Mouse (Mus musculus) ES-Bruce4 (cell line): ENCODE data around the gene Depdc5. TPM values are rescaled to one million over a fixed set of nuclear protein-coding genes. Genes with fewer than 3 reads are reported as not detected.
"Not testable (repeated sequence)": the region's sequence is repeated elsewhere in the genome, so short reads cannot be mapped to it uniquely, and the experiment has no call there.

Source experiments
- H3K27ac ChIP-seq: 2 replicates; pipeline ENCODE4 v1.5.1; 2012; ENCODE audit warnings: low read length, inconsistent platforms; ENCODE audit not compliant: insufficient read depth
- H3K27me3 ChIP-seq: 2 replicates; pipeline ENCODE4 v1.6.1; 2012; ENCODE audit warnings: mild to moderate bottlenecking, low read length, inconsistent platforms; ENCODE audit not compliant: control insufficient read depth, poor library complexity, insufficient read depth, severe bottlenecking
- H3K36me3 ChIP-seq: 2 replicates; pipeline ENCODE4 v1.6.1; 2012; ENCODE audit warnings: inconsistent platforms, mild to moderate bottlenecking, low read length, moderate library complexity; ENCODE audit not compliant: control insufficient read depth, poor library complexity, insufficient read depth, severe bottlenecking
- H3K4me1 ChIP-seq: one replicate; pipeline ENCODE4 v1.8.1; 2011; ENCODE audit warnings: low read length; ENCODE audit not compliant: control insufficient read depth, insufficient read depth
- H3K4me3 ChIP-seq: 2 replicates; pipeline ENCODE4 v1.5.1; 2011; ENCODE audit warnings: low read depth, mild to moderate bottlenecking, low read length
- H3K9ac ChIP-seq: 2 replicates; pipeline ENCODE4 v1.6.1; 2012; ENCODE audit warnings: low read depth, mild to moderate bottlenecking, inconsistent platforms; ENCODE audit not compliant: poor library complexity, severe bottlenecking
- H3K9me3 ChIP-seq: replicated peaks from 2 replicates; pipeline ENCODE4 v1.6.1; 2012; ENCODE audit warnings: mild to moderate bottlenecking, low read length, inconsistent platforms; ENCODE audit not compliant: control insufficient read depth, poor library complexity, insufficient read depth, severe bottlenecking
- CTCF ChIP-seq: IDR thresholded peaks from one replicate; pipeline ENCODE4 v1.8.1; 2011; ENCODE audit warnings: low read depth, low read length
- EP300 ChIP-seq: IDR thresholded peaks from 2 replicates; pipeline ENCODE4 v1.6.1; 2011; ENCODE audit warnings: low read depth, low read length; ENCODE audit not compliant: insufficient read depth
- POLR2A ChIP-seq: IDR thresholded peaks from one replicate; pipeline ENCODE4 v1.8.1; 2011; ENCODE audit warnings: low read length; ENCODE audit not compliant: insufficient read depth
- polyA plus RNA-seq: library from polyadenylated mRNA; stranded (reverse); fragments of >200 nt; gene quantifications from 2 replicates; pipeline ENCODE4 v1.2.4, GENCODE M21; 2011; ENCODE audit warnings: low read depth; ENCODE audit not compliant: missing spikeins, insufficient read depth, insufficient read length

The Depdc5 gene
- polyA plus RNA-seq, 1 experiment = 60.5 TPM

DNA sequence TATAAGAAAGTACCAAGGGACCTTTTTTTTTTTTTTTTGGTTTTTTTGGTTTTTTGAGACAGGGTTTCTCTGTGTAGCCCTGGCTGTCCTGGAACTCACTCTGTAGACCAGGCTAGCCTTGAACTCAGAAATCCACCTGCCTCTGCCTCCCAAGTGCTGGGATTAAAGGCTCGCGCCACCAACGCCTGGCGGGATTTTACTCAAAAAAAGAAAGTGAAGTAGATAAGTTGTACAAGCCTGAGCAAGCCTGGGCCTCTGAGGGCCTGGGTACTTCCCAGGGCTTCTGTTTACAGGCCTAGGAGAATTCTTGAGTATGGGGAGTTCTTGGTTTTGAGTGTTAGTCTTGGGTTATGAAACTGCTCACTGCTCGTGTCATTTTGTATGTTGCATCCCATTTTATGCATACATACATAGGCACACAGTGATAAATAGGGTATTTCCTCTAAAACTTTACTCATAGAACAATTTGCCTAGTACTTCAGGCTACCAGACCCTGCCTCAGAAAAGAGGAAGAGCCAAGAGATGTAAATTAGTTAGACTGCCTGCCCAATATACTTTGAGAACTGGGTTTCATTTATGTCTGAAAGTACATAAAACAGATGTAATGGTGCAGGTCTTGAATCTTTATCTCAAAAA, 6.0 kb downstream of the Depdc5 start:
- H3K4me1 ChIP-seq = peaks cover 3% of the 10 kb centered on the region
- H3K27me3 ChIP-seq = no peaks in the 10 kb centered on the region
- H3K9ac ChIP-seq = no peak overlapping the region
- peaks cover 34% of the 10 kb centered on the region for H3K36me3 ChIP-seq
- no peaks in the 10 kb centered on the region for H3K9me3 ChIP-seq
- no peak overlapping the region for H3K4me3 ChIP-seq
- TF ChIP-seq POLR2A (no peak), EP300 (no peak), CTCF (no peak)
- H3K27ac ChIP-seq = no peak overlapping the region

DNA sequence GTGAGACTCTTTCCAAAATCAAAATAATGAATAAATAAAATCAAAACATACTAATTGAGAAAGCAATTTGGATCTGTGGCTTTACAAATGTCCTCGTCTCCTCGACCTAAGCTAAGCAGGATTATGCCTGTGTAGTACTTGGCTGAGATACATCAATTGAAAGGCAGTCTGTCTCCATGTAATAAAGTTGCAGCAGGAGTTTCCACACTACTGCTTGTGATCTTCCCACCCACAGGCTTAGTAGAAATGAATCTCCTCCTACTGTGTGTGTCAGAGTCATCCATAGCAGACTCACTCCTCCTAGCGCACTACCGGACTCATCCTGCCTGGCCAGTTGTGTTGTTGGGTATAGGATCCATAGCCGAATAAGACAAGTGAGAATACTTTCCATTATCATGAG, 8.8 kb downstream of the Depdc5 start:
- Histone ChIP-seq H3K4me1 (no peaks in the 10 kb centered on the region), H3K4me3 (no peak overlapping the region), H3K9me3 (no peaks in the 10 kb centered on the region), H3K27ac (no peak overlapping the region), H3K36me3 (peaks cover 34% of the 10 kb centered on the region), H3K9ac (no peak overlapping the region), H3K27me3 (no peaks in the 10 kb centered on the region)
- TF ChIP-seq EP300 (no peak), POLR2A (no peak), CTCF (no peak)

DNA sequence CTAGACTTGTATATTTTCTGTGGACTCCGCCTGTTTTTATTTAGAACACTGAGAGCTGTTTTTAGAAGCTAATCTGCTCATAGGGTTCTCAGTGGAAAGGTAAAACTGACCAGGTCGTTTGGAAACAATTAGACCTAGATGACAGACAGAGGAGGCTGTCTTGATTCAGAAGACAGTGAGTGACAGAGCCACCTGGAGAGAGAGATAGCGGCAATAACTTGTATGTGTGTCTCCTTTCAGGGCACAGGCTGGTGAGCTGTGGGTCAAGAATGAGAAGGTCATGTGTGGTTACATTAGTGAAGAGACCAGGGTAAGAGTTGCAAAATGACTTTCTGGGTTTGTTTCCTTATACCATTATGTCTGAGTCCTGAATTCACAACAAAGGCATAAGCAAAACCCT, 23.2 kb downstream of the Depdc5 start:
- TF ChIP-seq EP300 (no peak), CTCF (no peak), POLR2A (no peak)
- Histone ChIP-seq H3K36me3 (peaks cover 30% of the 10 kb centered on the region), H3K9ac (no peak overlapping the region), H3K27ac (no peak overlapping the region), H3K4me3 (no peak overlapping the region), H3K9me3 (no peaks in the 10 kb centered on the region), H3K4me1 (no peaks in the 10 kb centered on the region), H3K27me3 (no peaks in the 10 kb centered on the region)

DNA sequence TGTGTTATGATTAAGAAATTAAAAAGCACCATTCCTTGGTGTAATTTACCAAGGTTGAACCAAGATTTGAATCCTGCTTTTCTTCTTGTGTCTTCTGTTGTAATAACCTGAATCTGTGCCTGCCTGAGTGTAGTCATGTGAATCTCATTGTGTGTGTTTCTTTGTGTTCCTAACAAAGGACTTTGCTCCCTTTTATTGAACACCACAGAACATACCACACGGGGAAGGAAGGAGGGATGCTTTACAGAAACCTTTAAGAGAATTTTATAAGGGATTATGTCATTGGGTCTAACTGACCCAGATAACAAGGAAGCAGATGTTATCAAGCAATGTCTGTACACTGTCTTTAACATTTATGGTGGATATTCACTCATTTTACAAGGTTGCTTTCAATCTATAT, 44.0 kb downstream of the Depdc5 start:
- Histone ChIP-seq H3K9me3 (no peaks in the 10 kb centered on the region), H3K4me1 (no peaks in the 10 kb centered on the region), H3K4me3 (no peak overlapping the region), H3K27me3 (no peaks in the 10 kb centered on the region), H3K36me3 (peaks cover 21% of the 10 kb centered on the region), H3K27ac (no peak overlapping the region), H3K9ac (no peak overlapping the region)
- TF ChIP-seq EP300 = no peak
- TF ChIP-seq CTCF = no peak
- no peak for TF ChIP-seq POLR2A

DNA sequence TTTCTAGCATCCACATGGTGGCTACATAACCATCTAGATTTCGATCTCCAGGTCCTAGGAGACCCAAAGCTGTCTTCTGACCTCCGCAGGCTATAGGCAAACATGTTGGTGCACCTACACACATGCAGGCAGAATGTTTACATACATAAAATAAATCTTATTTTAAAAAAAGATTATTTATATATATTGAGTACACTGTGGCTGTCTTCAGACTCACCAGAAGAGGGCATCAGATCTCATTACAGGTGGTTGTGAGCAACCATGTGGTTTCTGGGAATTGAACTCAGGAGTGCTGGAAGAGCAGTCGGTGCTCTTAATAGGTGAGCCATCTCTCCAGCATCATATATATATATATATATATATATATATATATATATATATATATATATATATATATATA, 50.6 kb downstream of the Depdc5 start:
- Histone ChIP-seq H3K9me3 (no peaks in the 10 kb centered on the region), H3K4me1 (no peaks in the 10 kb centered on the region), H3K27ac (no peak overlapping the region), H3K4me3 (no peak overlapping the region), H3K9ac (no peak overlapping the region), H3K27me3 (no peaks in the 10 kb centered on the region), H3K36me3 (peaks cover 14% of the 10 kb centered on the region)
- TF ChIP-seq CTCF = no peak
- TF ChIP-seq EP300 = no peak
- no peak for TF ChIP-seq POLR2A

DNA sequence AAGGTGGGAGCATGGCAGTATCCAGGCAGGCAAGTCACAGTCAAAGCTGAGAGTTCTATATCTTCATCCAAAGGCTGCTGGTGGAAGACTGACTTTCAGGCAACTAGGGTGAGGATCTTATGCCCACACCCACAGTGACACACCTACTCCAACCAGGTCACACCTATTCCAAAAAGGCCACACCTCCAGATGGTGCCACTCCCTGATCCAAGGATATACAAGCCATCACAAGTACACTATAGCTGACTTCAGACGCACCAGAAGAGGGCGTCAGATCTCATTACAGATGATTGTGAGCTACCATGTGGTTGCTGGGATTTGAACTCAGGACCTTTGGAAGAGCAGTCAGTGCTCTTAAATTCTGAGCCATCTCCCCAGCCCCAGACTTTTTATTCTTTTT, 55.8 kb downstream of the Depdc5 start:
- H3K4me3 ChIP-seq, H3K9me3 ChIP-seq, H3K27me3 ChIP-seq, H3K9ac ChIP-seq, H3K4me1 ChIP-seq, H3K27ac ChIP-seq: not testable (repeated sequence)
- peaks cover 15% of the 10 kb centered on the region for H3K36me3 ChIP-seq
